Mouse (Mus musculus): ENCODE measurements around the gene Cntnap4. TPM values are rescaled to one million over a fixed set of nuclear protein-coding genes. Genes with fewer than 3 reads are reported as not detected.

The Cntnap4 gene
- 0.25 and 0.28 TPM in 2 replicates for polyA plus RNA-seq (2012; rRNA removed)

DNA sequence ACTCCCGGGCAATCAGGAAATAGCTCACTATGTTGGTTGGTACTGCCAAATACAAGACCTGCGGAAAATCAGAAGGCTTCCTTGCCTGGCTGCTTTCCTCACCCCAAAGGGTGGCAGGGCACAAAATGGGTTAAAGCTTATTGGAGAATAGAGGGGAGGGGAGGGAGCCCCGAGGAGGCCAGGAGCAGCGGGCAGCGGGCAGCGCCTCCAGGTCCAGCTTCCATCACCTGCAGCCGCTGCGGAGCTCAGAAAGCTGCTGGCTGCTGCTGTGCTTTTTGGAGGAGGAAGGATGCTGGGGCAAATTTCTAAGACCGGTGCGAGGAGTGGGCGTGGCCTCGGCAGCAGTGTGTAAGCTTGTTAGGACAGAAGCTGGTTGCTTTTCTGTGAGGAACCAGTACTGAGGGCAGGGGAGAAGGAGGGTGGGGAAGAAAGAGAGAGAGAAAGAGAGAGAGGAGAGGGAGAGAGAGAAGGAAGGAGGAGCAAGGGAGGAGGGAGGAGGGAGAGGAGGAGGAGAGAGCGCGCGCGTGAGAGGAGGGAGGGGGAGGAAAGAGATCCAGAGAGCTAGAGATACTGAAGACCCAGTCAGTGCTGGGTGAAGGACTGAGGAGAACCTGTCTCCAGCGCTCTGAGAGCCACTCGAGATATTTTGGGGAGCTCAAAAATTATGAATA lies at the start of gene Cntnap4:
Gene Cntnap4, plus strand, starts transcription at position 573 of the 671 bp plus-strand sequence.

All from ovary, adult 2 months (tissue).